In the genomic region with DNA sequence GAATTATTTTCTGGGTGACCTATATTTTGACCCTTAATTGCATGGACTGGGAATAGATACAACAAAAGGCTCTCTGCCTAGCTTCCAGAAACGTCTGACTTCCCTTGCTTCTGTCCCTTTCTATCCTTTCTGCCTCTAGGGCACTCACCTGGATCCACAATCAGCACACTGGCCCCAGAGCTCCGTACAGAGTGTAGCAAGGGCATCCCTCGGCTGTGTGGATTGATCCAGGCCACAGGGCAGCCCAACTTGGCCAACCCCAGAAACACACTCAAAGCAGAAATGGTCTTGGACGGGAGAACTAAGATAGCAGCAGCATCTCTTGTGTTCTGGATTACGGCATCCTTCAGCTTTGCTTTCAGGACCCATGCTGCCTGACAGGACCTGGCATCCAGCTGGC, we compare ENCODE assay signal across 25 mouse cellular contexts. TPM values are rescaled to one million over a fixed set of nuclear protein-coding genes. Genes with fewer than 3 reads are reported as not detected.
"Had no signal": no experiment of that assay in that cellular context is flagged by ENCODE, and none has a peak within 500 bp of the region (broad histone marks: within the 10 kb centered on the region; RNA-seq: fewer than 3 reads in every experiment).

No protein-coding gene starts in this region.

- DNase-seq: lung, adult 18-20 months; lung, embryonic 14.5 days; lung, postnatal 10 days; lung, postnatal 4 days; midbrain, embryonic 14.5 days; retina, postnatal 1 day; right cerebral cortex, adult 18-20 months; right cerebral cortex, postnatal 25 days; right cerebral cortex, postnatal 4 days; spleen, adult 18-20 months; thymus, adult 18-20 months; thymus, postnatal 14 days; thymus, postnatal 36 days had no signal

- H3K4me3 ChIP-seq: midbrain, embryonic 10.5 days; midbrain, embryonic 12.5 days; myocyte; neural tube, embryonic 13.5 days; neural tube, embryonic 15.5 days had no signal

- ATAC-seq: midbrain, embryonic 16.5 days had no signal

- H3K9ac ChIP-seq: lung, embryonic 14.5 days; midbrain, embryonic 12.5 days; neural tube, embryonic 13.5 days; neural tube, embryonic 15.5 days had no signal

- H3K4me2 ChIP-seq: lung, embryonic 14.5 days; midbrain, embryonic 12.5 days; neural tube, embryonic 13.5 days; neural tube, embryonic 15.5 days had no signal

- H3K4me1 ChIP-seq: midbrain, embryonic 10.5 days; midbrain, embryonic 12.5 days; neural tube, embryonic 13.5 days; neural tube, embryonic 15.5 days had no signal

- H3K27me3 ChIP-seq: midbrain, embryonic 12.5 days; neural tube, embryonic 13.5 days; neural tube, embryonic 15.5 days had no signal

- H3K27ac ChIP-seq: midbrain, embryonic 10.5 days; midbrain, embryonic 12.5 days; neural tube, embryonic 13.5 days; neural tube, embryonic 15.5 days had no signal

- H3K9me3 ChIP-seq: midbrain, embryonic 10.5 days; midbrain, embryonic 12.5 days; neural tube, embryonic 13.5 days; neural tube, embryonic 15.5 days had no signal

- H3K36me3 ChIP-seq: midbrain, embryonic 10.5 days; midbrain, embryonic 12.5 days; neural tube, embryonic 13.5 days; neural tube, embryonic 15.5 days had no signal

RNA-seq across cellular contexts. Expression of gene Slc27a5, which starts 0.8 kb away (rescaled TPM):
- total RNA-seq: megakaryocyte, adult 5-6 weeks; megakaryocyte-erythroid progenitor cell, adult 5-6 weeks had no signal
- polyA plus RNA-seq: lung, embryonic 14.5 days; lung, embryonic 16.5 days; midbrain, embryonic 12.5 days; myocyte; neural tube, embryonic 11.5 days; small intestine, adult 2 months; stomach, embryonic 14.5 days had no signal
